Mouse (Mus musculus) adipocyte (in vitro differentiated cells): ENCODE measurements around the gene Chrdl1.
A peak's percentile ranks its signal among the peaks of the same experiment; 100 is the strongest.

ENCODE experiments used
- DNase-seq: peaks from one replicate; pipeline ENCODE4 v3.0.0-alpha.2; 2016; ENCODE audit warnings: low spot score

Chrdl1 gene

DNA sequence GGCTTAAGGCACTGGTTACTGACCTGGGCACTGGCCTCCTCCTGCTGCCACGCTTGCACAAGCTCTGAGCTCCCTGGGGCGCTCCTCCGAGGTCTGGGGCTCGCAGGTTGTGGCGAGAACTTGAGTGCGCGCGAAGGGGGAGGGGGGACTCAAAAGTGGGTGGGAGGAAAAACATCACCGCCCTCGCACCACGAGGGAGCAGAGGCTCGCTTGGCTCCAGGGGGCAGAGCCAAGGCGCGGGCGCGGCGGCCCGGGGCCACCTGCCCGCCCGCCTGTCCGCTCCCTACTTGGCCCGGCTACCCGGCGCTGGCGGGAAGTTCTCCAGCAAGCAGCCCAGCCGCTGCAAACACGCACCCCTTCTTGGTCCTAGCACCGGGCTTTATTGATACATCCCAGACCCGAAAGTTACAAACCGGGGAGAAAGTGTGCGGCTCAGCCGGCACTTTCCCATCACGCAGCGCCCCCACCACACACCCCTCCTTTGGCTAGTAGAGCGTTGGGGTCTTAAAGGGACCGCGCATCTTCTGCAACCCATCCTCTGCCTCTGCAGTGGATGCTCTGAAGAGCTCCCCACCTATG, at the start of gene Chrdl1:
TSS of gene Chrdl1 (minus strand) at position 472 of the 579 bp plus-strand sequence.
- no peak for DNase-seq

DNA sequence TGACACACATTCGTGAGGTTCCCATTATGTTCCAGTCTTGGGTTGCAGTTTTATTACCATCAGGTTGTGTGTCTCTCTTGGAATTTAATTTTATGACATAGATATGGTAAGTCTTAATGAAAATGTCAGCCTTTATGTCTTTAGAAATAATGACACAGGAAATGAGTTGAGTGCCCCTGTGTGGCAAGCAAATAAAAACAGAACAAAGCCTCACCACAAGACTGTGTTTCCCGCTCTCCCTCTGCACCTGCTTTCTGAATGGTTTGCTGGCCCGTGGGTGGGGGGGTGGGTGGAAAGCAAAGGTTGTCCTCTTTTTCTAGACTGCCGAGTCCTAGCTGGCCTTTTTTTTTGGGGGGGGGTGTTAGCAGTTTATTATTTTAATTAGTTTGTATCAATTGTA, 48.6 kb upstream of the Chrdl1 start:
- no peak for DNase-seq

DNA sequence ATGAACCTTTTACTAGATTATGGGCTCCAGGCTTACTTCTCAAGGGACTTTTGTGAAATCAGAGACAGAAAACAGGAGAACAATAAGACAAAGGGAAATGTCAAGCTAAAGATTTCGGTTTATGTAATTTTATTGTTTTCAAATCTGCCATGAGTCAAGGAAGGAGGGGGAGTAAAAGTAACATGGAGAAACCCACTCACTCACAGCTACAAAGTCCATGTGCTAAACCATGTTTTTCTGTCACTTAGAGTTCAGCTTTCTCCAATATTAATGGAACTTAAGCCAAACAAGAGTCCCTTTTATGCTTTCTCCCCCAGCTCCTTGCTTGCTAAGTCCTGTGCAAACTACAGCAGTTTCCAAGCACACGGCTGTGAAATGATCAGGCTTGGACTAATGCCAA, 10.5 kb upstream of the Chrdl1 start:
- no peak for DNase-seq

GRCm38 (mm10) chrX:143366256-143366959, 27.7 kb downstream of the Chrdl1 start:
- peak; percentile 85 for DNase-seq

GRCm38 (mm10) chrX:143347227-143347626, 46.8 kb downstream of the Chrdl1 start:
- no peak for DNase-seq

GRCm38 (mm10) chrX:143346739-143347138, 47.3 kb downstream of the Chrdl1 start:
- DNase-seq, result no peak

DNA sequence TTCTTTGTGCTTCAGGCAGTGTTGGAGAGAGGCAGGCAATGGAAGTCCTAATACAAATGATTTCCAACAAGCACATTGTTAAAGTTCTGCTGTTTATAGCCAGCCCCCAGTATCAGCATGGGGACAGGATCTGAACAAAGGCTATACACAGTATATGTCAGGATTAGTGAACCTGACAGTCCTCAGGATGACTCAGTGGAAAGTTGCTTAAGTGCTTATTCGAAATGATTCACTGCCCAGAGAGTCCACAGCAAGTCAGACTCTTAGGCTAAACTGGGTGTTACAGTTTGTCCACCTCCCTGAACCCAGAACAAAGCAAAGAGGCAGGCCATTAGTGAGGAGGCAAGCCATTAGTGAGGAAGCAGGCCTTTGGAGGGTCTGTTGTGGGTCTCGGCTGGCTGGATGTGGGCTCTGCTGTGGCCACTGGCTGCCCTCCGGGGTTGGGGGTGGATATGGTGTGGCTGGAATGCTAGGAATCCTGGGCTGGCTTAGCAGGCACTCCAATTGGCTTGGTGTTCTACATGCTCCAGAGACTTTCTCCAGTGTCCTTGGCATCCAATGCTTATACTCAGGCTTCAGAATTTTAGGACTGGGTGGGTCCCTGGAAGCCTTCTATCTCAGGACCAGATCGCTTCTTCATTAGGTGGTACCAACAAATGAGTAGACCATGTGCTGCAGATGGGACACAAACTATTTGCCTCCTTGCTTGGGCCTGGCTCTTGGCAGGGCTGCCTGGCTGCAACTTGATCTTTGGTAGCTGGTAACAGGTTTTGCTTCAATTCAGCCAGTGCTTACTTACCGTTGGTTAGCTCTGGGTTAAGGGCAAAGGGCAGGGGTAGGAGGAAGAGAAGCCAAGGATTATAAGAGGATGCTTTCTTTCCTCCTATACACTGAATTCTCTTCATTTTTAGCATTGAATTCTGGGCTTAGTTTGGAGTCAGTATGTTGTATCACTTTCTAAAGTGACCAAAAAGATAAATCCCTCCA, 49.3 kb downstream of the Chrdl1 start:
- peak; percentile 32 for DNase-seq

DNA sequence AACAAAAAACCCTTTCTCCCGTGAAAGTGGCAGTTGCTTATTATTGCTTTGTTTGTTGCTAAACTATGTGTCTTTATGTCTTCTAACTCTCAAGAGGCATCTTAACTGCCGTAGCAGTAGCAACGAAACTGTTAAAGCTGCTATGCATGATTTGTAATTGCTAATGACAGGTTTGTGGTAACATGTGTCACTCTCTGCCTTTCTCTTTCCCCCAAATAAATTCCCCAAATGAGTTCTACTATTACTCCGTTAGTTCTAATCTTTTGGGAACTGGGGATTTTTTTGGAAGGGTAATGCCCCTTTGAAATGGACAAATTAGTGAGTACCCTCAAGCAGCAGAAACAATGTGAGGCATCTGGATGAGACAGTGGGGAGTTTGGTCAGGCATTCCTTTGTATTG, 55.9 kb downstream of the Chrdl1 start:
- no peak for DNase-seq

GRCm38 (mm10) chrX:143337561-143337960, 56.5 kb downstream of the Chrdl1 start:
- DNase-seq, result no peak

GRCm38 (mm10) chrX:143336661-143337060, 57.4 kb downstream of the Chrdl1 start:
- no peak for DNase-seq

DNA sequence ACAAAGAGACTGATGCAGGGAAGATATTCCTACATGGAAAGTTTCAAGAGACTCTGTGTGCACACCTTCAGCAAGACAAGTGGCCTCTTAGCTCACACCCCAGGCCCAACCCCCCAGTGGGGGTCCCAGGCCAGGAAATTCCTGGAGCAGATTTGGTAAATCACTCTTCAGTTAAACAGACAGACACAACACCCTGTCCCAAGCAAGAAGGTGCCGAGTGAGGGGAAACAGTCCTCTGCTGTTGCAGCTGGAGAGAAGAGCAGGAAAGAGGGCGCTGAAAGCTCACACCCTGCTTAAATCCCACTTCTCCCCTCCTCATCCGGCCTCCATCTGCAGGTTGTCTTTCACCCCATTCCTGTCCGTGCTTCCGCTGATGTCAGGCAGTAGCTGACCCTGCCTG, 58.2 kb downstream of the Chrdl1 start:
- no peak for DNase-seq

DNA sequence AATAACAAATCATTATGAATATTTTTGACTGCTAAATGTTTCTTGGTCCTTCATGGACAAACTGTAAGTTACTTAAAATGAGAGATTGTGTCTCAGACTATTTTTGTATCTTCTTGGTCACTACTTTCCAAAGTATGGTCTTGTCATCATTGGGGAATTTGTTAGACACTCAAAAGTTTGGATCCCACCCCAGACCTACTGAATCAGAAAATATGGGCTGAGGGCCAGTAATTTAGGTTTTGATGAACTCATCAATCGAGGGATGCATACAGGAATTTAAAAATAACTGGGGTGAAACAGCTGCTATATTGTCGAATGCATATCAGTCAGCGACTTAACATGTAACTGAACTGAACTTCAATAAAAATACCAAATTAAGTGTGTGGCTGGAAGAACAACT, 80.9 kb downstream of the Chrdl1 start:
- no peak for DNase-seq

DNA sequence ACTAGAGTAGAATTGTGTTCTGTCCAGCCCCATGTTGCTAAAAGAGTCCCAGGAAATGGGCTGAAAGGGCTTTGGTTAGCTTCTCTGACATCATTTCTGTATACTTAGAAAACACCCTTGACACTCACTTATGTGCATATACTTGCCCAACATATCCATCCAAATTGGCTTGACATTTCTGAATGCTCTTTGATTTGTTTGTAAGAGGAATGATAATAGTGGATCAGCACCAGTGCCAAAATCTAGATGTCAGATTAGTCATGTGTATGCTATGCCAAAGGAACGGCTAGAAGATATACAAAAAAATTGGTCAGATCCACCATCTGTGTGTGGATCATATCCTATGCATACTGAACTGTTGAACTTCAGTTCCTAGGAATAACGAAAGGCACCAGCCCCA, 99.3 kb downstream of the Chrdl1 start:
- DNase-seq, result no peak

- peak; percentile 58 for DNase-seq
Measured at GRCm38 (mm10) chrX:143275202-143275601, 118.9 kb downstream of the Chrdl1 start.

DNA sequence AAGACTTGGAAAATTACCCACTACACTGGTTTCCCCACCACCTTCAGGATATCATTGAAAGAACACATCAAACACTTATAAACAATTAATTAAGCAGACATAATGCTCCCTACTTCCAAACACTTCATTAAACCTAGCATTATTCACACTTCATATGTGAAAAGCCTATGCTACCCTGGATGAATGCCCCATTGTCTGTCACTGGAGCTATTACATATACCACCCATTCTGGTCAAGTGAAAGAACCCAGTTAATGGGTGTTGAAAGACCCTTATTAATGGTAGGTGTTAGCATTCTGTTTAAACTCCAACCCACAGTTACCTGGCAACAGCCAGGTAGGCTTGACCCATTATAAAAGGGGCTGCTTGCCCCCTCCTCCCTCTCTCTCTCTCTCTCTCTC, 143.4 kb downstream of the Chrdl1 start:
- no peak for DNase-seq
